Mouse (Mus musculus) kidney, adult 11 months (tissue): Measurements from ENCODE around the gene Ryr3.

Source experiments
- DNase-seq: peaks from one replicate; pipeline ENCODE4 v3.0.0; 2022

The Ryr3 gene

DNA sequence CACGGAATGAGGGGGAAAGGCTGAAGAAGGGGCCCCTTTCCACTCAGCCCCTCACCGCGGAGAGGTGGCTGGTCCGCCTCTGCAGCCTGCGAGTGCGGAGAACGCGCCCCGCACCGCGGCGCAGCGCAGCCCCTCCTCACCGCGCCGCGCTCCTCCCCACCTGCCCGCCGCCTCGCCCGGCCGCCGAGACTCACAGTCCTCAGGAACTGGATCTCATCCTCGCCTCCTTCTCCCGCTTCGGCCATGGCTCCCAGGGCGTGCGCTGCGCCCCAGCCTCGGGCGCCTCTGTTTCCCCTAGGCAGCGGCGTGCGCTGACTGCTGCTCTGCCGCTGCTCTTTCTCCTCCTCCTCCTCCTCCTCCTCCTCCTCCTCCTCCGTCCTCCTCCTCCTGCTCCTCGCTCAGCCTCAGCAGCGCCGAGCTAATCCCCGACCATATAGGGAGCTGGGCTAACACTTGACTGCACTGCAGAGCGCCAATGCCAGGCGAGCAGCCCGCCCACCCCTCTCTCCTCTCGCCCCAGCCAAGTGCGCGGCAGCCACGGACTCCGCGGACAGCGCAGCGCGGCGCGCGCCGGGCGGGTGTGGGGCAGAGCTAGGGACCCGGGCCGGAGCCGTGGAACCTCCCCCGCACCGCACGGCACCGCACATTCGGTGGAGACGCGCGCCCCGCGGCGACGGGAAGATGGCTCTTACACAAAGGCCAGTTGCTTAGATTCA lies at the start of gene Ryr3:
TSS of gene Ryr3 (minus strand) at position 351 of the 716 bp plus-strand sequence.
- no peak for DNase-seq

- no peak for DNase-seq
Observed at GRCm38 (mm10) chr2:113238871-113239270, 22.0 kb upstream of the Ryr3 start.

DNA sequence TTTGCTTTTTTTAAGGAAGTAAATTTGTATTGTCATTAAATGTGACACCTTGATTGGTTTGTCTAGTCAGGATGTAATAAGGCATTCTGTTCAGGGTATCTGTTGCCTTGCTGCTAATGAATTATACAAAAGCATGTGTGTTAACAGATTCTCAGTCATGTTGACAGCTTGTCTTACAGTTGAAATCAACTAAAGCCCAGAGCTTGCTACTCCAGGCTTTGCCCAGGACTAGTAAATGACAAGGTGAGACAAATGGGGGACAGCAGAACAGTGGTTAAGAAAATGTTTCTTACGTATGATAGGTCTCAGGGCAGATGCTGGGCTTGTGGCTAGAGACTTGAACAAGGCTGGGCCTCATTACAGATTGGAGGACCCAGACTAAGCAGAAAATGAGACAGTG lies 20.1 kb upstream of the Ryr3 start:
- DNase-seq: no peak

DNA sequence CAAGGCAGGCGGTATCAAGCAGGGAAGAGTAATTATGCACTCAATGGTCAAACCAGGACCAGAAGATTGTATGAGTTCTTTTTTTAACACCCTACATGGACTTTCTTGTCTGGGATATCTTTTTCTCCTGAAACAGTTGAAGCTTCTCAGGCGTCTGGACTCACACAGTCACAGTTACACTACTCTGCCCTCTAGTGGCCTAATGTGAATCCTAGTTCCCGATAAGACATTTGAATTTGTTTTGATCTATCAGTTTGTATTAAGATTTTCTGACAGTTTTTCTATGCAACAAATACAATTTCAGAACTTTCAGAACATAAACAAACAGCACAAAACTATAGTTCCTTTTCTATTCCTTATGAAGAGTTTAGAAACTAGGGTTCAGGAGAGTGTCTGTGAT lies 17.7 kb upstream of the Ryr3 start:
- no peak for DNase-seq

DNA sequence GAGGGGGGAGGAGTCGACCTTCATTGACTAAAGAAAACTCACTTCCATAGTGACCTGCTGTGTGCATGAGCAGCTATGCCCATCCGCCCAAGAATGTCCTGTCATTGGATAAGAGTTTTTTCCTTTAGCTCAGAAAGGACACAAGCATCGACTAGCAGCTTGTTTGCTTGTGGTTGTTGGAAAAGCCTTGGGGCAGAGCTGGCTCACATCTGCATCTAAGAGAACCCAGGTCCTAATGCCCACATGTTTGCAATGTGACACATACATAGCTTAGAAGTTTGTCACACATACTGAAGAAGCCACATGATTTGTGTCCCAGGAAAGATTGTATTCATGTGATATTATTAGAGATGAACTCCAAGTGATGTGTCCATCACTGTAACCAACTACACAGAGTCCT lies 16.5 kb upstream of the Ryr3 start:
- DNase-seq: no peak

- DNase-seq: no peak
Observed at GRCm38 (mm10) chr2:113216105-113216745, 671 bp downstream of the Ryr3 start.

GRCm38 (mm10) chr2:113210023-113210422 lies 6.9 kb downstream of the Ryr3 start:
- DNase-seq: no peak

DNA sequence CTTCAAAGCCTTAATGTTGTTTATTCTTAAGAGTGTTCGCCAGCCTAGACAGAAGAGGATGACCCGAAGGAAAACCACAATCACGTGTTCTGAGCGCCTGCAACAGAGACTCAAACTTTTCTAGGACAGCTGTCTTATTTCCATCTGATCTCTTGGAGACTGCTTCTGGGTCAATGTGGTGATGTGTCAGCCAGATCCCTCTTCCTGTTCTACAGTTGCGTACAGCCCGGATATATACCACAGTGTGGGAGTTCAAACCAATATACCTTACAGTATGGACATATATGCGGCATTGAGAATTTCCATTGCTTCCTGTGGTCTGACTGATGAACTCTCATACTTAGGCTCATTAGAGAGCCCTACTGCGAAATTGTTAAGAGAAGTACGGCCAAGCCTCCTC lies 7.6 kb downstream of the Ryr3 start:
- DNase-seq: no peak

GRCm38 (mm10) chr2:113202857-113203256 lies 14.0 kb downstream of the Ryr3 start:
- no peak for DNase-seq

- DNase-seq: no peak
Observed at GRCm38 (mm10) chr2:113199030-113199679, 17.7 kb downstream of the Ryr3 start.

- no peak for DNase-seq
Observed at GRCm38 (mm10) chr2:113187158-113187557, 29.7 kb downstream of the Ryr3 start.

GRCm38 (mm10) chr2:113181701-113182100 lies 35.2 kb downstream of the Ryr3 start:
- DNase-seq: no peak

DNA sequence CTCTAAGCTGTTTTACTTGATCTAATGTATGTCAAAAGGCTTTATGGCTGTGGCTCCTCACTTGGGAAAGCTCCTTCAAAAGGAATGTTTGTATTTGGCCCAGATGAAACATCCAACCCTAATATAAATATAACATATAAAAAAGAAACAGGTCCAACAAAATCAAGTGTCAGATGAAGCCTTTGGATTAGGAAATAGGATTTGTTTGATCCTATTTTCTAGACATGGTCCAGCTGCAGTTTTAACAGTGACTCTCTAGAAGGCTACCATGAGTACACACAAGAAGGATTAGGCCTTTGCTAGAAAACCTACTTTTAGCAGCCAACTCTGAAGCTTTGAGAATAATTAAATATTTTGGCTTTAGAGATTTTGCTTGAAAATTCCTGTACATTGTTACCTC lies 38.8 kb downstream of the Ryr3 start:
- DNase-seq: no peak

DNA sequence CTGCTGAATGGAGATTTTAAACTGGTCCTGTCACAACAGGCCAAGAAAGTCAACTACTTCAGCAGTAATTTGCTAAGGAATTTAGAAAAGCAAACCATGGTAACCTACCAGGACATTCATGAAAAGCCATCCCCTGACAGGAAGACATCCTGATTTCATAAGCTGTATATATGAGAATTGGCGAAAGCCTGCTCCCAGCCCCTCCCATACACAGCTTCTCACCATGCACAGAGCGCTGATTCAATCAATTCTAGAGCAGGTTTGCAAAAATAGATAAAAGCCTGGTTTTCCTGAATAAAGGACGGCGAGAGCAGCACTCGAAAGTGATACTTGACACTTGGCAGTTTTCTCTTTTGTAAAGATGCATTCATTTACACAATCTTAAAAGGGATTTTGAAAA lies 40.6 kb downstream of the Ryr3 start:
- DNase-seq: no peak

DNA sequence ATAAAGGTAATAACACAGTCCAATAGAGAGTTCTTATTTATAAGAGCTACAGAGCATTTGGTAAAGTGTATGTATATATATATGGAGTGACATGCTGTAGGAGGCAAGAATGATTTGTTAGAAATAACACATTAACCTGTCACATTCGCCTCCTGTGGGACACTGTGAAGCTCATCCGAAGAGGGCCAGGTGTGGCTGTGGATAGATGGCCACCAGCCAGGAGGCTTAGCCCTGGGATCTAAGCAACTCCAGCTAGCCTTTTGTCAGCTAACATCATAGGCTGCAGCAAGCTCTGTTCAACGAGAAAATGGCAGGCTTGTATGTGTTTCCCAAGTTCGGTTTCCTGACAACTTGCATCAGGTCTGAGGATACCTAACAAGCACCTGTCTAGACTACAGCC lies 48.8 kb downstream of the Ryr3 start:
- DNase-seq: no peak

GRCm38 (mm10) chr2:113161494-113161893 lies 55.4 kb downstream of the Ryr3 start:
- DNase-seq: no peak

- no peak for DNase-seq
Observed at GRCm38 (mm10) chr2:113137766-113138165, 79.1 kb downstream of the Ryr3 start.

GRCm38 (mm10) chr2:113123476-113123875 lies 93.4 kb downstream of the Ryr3 start:
- DNase-seq: no peak

GRCm38 (mm10) chr2:113119080-113119479 lies 97.8 kb downstream of the Ryr3 start:
- no peak for DNase-seq

GRCm38 (mm10) chr2:113116788-113117187 lies 100.1 kb downstream of the Ryr3 start:
- DNase-seq: no peak

- no peak for DNase-seq
Observed at GRCm38 (mm10) chr2:113115897-113116283, 101.0 kb downstream of the Ryr3 start.

GRCm38 (mm10) chr2:113115248-113115896 lies 101.5 kb downstream of the Ryr3 start:
- DNase-seq: no peak

GRCm38 (mm10) chr2:113104609-113105008 lies 112.3 kb downstream of the Ryr3 start:
- no peak for DNase-seq

DNA sequence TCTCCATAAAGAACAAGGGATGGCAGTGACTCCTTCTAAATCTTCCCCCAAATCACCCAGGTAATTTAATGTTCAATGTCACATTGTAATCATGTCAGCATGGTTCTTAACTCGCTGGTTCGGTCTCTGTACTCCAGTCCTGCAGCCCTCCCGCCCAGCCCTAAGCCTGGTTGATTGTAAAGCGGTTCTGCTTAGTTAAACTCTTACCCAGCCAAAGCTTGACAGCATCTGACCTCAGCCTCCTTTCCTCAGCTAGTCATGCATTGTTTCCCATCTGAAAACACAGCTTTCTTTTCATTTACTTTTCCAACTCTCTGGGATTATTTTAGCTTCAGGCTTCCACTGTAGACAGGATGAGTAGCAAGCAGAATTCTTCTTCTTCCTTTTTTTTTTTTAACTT lies 121.7 kb downstream of the Ryr3 start:
- no peak for DNase-seq
